Mouse (Mus musculus): ENCODE measurements around the gene Btg2. TPM values are rescaled to one million over a fixed set of nuclear protein-coding genes. Genes with fewer than 3 reads are reported as not detected.

Gene Btg2
- total RNA-seq, 2 experiments from 2014 or later = 18.7 to 18.9 TPM

Other genes with a start within 250 kb of the Btg2 start
- under 1 TPM in 1 of 2 experiments, not detected in 1; 0.40 TPM for gene Optc, start 171.1 kb downstream of the Btg2 start, total RNA-seq (2021)
- gene Prelp, start 157.7 kb downstream of the Btg2 start, total RNA-seq (2021) = 10 to 100 TPM; 11.8 to 12.8 TPM
- 1 to 10 TPM; 4.0 to 7.8 TPM for gene Fmod, start 41.9 kb downstream of the Btg2 start, total RNA-seq (2021)
- not detected for gene Chit1, start 32.1 kb upstream of the Btg2 start, total RNA-seq (2021)
- gene Chil1, start 103.1 kb upstream of the Btg2 start, total RNA-seq (2021) = 10 to 100 TPM; 11.3 to 13.8 TPM
- under 1 TPM; 0.28 to 0.30 TPM for gene Mybph, start 114.3 kb upstream of the Btg2 start, total RNA-seq (2021)
- gene Adora1, start 156.3 kb upstream of the Btg2 start, total RNA-seq (2021) = 100 to 1,000 TPM; 216 to 224 TPM
- gene Myog, start 210.9 kb upstream of the Btg2 start, total RNA-seq (2021) = not detected